Comparison of ENCODE assay signal across 12 mouse cellular contexts in genomic region chr5:116538491-116538890, GRCm38 (mm10). TPM values are rescaled to one million over a fixed set of nuclear protein-coding genes. Genes with fewer than 3 reads are reported as not detected.
DNase-seq lines count a peak whose midpoint lies in the region; TF ChIP-seq lines count a peak whose summit lies in the region.
"Had no signal": no experiment of that assay in that cellular context is flagged by ENCODE, and none has a peak within 500 bp of the region (broad histone marks: within the 10 kb centered on the region; RNA-seq: fewer than 3 reads in every experiment).

No protein-coding gene starts in this region.

- no peaks in the 10 kb centered on the region for H3K27me3 ChIP-seq in E14TG2a.4 (ENCODE audit: insufficient read depth, low read length)

- no peak overlapping the region for H3K27ac ChIP-seq in layer of hippocampus, adult 2 months

- peaks cover 13% of the 10 kb centered on the region; the same call in 1 of the 2 replicates for H3K4me1 ChIP-seq in E14TG2a.4 (replicated peaks; ENCODE audit: low read depth, low read length)

- H3K4me3 ChIP-seq in layer of hippocampus, adult 2 months, result no peak overlapping the region
- H3K4me3 ChIP-seq in E14TG2a.4 (replicated peaks; ENCODE audit: low read length), result no peak overlapping the region

- DNase-seq in cerebellum, postnatal 14 days, result peak; percentile 58 to 77
- no peak for DNase-seq in cerebellum, adult 8-10 months
- DNase-seq in layer of hippocampus, adult 2 months (ENCODE audit: low spot score in 2 of 2), result no peak
- DNase-seq in layer of hippocampus, postnatal 14 days (ENCODE audit: low spot score in 2 of 2), result no peak
- peak; percentile 29 for DNase-seq in brain, adult 2 months (ENCODE audit: low read depth, low spot score)
- DNase-seq in left cerebral cortex, adult 9 months (ENCODE audit: low spot score in 2 of 2), result no peak
- DNase-seq in heart, adult 18-20 months, result no peak
- DNase-seq: kidney, adult 18-20 months; layer of hippocampus, postnatal 36 days; lung, postnatal 10 days; thymus, postnatal 36 days had no signal

- H3K36me3 ChIP-seq in E14TG2a.4 (ENCODE audit: insufficient read depth, low read length), result no peaks in the 10 kb centered on the region

- peaks cover 12% of the 10 kb centered on the region; the same call in 1 of the 2 replicates for H3K9me3 ChIP-seq in E14TG2a.4 (ENCODE audit: low read length)

- TF ChIP-seq CTCF in layer of hippocampus, adult 2 months (conservative IDR thresholded peaks at IDR 0.05), result peak; percentile 67
- TF ChIP-seq CTCF in E14TG2a.4 (conservative IDR thresholded peaks at IDR 0.05; ENCODE audit: low read length), result peak; percentile 79

RNA-seq across cellular contexts. Expression of gene Srrm4, which starts 53.1 kb away (rescaled TPM):
- 10 to 100 TPM; 29.4 to 29.9 TPM for total RNA-seq in layer of hippocampus, adult 2 months (2021)
- 10 to 100 TPM; 30.5 to 33.6 TPM for total RNA-seq in layer of hippocampus, postnatal 14 days (2021)
- 10 to 100 TPM in 1 of 2 experiments, 1 to 10 TPM in 1; 7.2 to 12.0 TPM for total RNA-seq in heart, adult 18-20 months (2021)

Comparison
In these comparisons a context has a peak if more than half of its experiments do, and no peak if none do; other contexts are left out.
1. DNase-seq: peak in cerebellum, postnatal 14 days (2 of 2) and brain, adult 2 months (single experiment); none in cerebellum, adult 8-10 months (single experiment), layer of hippocampus, adult 2 months (0 of 2), layer of hippocampus, postnatal 14 days (0 of 2), left cerebral cortex, adult 9 months (0 of 2) and heart, adult 18-20 months (0 of 2).